Mouse (Mus musculus): Measurements from ENCODE around the gene Hist1h2bg. TPM values are rescaled to one million over a fixed set of nuclear protein-coding genes. Genes with fewer than 3 reads are reported as not detected.
"Not testable (repeated sequence)": the region's sequence is repeated elsewhere in the genome, so short reads cannot be mapped to it uniquely, and the experiment has no call there.

Hist1h2bg gene
- polyA plus RNA-seq, 1 experiment from 2014 or later, result 11.4 TPM

DNA sequence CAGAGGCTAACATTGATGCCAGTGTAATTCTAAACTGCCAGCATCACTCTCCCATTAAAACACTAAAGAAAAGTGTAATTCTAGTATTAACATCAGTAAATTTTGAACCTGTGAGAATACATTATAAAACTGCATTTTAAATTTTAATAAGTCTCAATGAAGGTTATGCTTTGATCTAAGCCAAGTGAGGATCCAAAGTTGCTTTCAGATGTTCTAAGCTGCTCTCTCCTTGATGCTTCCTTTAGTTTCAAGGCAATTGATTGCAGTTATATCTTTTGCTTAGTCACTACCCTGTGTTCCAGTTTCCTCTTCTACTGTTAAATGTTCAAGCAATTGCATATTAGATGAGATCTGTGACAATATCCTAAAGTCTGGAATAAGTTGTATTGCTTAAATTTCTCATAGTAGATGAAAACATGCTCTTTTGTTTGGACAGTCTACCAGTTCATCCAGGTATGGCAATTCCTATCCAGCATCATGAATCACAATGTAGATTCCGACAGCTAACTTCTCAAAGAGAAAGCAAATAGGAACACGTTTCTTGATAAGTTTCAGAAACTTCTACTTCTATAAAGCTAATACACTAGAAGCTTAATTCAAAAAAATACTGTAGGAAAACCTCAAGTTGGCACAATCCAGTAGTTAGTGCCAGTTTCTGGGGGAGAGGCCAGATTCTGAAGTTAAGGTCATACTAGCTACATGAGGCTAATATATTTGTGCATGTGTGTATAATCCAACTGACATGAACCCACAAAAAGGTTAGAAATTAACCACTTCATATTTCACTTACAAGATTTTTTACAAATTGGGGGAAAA is 1.2 kb downstream of the Hist1h2bg start:
- H3K4me1 ChIP-seq, result peaks cover 19% of the 10 kb centered on the region; the same call in 1 of the 2 replicates
- peak overlapping the region; percentile 72 for H3K9ac ChIP-seq
- peak overlapping the region; percentile 74 for H3K4me2 ChIP-seq (replicated peaks)
- ATAC-seq (ENCODE audit: insufficient number of reproducible peaks, insufficient read depth, low FRiP score, low TSS enrichment), result no peak
- no peaks in the 10 kb centered on the region for H3K9me3 ChIP-seq
- WGBS, result 37% methylated on average over 2 of the region's 2 CpGs
- peak overlapping the region; percentile 96 for H3K27ac ChIP-seq
- no peaks in the 10 kb centered on the region for H3K27me3 ChIP-seq
- no peaks in the 10 kb centered on the region for H3K36me3 ChIP-seq
- peak overlapping the region; percentile 52 for H3K4me3 ChIP-seq

DNA sequence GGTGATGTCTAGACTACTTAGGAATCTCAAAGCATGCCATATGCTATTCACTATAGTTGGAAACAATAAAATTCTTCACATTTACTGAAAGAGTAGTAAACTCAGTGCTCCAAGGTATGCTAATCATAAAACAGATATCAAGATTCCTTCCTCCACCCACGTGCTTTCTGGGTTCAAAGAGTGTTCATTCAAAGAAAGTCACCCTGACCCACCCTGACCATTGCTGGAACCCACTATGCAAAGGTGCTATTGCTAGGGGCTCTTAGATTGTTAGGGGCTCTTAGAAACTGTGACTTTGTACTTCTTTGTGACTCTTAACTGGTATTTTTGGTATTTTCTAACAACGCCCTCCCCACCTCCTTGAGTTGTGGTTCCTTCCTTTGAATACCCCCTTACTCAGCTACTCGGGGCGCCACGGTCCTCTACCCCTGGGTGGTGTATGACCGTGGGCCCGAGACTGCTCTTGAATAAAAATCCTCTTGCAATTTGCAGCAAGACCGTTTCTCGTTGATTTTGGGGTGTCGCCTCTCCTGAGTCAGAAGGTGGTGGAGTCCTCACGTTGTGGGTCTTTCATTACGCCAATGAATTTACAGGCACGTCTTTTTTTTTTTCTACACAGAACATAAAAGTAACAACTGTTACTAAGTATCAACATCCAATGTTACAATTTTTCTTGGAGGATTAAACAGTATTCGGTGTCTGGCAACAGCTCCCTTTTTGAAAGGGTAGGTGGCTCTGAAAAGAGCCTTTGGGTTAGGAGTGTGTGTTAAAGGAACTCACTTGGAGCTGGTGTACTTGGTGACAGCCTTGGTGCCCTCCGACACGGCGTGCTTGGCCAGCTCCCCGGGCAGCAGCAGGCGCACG is 2.1 kb downstream of the Hist1h2bg start:
- not testable (repeated sequence) for H3K36me3 ChIP-seq; H3K27me3 ChIP-seq; H3K9me3 ChIP-seq; ATAC-seq (ENCODE audit: insufficient number of reproducible peaks, insufficient read depth, low FRiP score, low TSS enrichment)
- 9% methylated on average over 20 of the region's 20 CpGs for whole genome bisulfite sequencing
- Histone ChIP-seq H3K9ac (peak overlapping the region; percentile 72), H3K4me2 (replicated peaks) (peak overlapping the region; percentile 74), H3K4me1 (peaks cover 19% of the 10 kb centered on the region; the same call in 1 of the 2 replicates), H3K4me3 (peak overlapping the region; percentile 52), H3K27ac (peak overlapping the region; percentile 96)

DNA sequence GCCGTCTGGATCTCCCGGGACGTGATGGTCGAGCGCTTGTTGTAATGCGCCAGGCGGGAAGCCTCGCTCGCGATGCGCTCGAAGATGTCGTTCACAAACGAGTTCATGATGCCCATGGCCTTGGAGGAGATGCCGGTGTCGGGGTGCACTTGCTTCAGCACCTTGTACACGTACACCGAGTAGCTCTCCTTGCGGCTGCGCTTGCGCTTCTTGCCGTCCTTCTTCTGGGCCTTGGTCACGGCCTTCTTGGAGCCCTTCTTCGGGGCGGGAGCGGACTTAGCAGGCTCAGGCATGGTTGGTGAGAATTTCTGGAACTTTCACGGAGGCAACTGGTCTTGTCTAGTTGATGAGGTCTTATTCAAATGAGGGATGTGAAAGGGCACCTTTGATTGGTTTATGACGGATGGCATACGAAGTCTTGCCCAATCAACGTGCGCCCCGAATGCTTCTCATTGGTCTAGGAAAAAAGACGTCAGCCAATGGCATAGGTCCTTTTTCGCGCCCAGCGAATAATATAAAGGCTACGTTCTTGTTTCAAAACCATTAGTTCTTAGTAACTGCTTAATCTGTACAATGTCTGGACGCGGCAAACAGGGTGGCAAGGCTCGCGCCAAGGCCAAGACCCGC is 2.8 kb downstream of the Hist1h2bg start, which contains the start of the genes Hist1h2bf and Hist1h2ad:
Gene Hist1h2bf, minus strand, starts transcription at position 299 of the 627 bp plus-strand sequence.
Gene Hist1h2ad, plus strand, starts transcription at position 484 of the 627 bp plus-strand sequence.
- H3K9me3 ChIP-seq, H3K36me3 ChIP-seq, H3K27me3 ChIP-seq: not testable (repeated sequence)
- H3K9ac ChIP-seq, result peak within 1 kb of the TSS; percentile 72
- H3K4me2 ChIP-seq (replicated peaks), result peak within 1 kb of the TSS; percentile 75
- ATAC-seq (ENCODE audit: insufficient number of reproducible peaks, insufficient read depth, low FRiP score, low TSS enrichment), result peak; percentile 91
- peaks cover 19% of the 10 kb centered on the region; the same call in 1 of the 2 replicates for H3K4me1 ChIP-seq
- H3K4me3 ChIP-seq, result peak within 1 kb of the TSS; percentile 52
- H3K27ac ChIP-seq, result peak within 1 kb of the TSS; percentile 96
- under 1% methylated on average over 42 of the region's 42 CpGs for WGBS

DNA sequence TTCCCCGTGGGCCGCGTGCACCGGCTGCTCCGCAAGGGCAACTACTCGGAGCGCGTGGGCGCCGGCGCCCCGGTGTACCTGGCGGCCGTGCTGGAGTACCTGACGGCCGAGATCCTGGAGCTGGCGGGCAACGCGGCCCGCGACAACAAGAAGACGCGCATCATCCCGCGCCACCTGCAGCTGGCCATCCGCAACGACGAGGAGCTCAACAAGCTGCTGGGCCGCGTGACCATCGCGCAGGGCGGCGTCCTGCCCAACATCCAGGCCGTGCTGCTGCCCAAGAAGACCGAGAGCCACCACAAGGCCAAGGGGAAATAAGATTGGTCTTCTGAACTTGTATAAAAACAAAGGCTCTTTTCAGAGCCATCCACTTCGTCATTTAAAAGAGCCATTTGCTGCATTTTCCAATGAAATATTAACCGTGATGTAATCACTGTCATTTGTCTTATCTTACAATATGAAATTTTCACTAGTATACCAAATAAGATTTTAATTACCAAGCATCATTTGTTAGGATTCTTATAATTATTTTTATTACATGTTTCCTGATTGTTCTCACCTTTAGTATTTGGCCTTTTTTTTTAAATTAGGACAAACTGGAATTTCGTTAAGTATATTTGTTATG is 3.5 kb downstream of the Hist1h2bg start:
- peak overlapping the region; percentile 58; the same call in 1 of the 2 replicates for H3K9ac ChIP-seq
- WGBS, result under 1% methylated on average over 13 of the region's 39 CpGs

DNA sequence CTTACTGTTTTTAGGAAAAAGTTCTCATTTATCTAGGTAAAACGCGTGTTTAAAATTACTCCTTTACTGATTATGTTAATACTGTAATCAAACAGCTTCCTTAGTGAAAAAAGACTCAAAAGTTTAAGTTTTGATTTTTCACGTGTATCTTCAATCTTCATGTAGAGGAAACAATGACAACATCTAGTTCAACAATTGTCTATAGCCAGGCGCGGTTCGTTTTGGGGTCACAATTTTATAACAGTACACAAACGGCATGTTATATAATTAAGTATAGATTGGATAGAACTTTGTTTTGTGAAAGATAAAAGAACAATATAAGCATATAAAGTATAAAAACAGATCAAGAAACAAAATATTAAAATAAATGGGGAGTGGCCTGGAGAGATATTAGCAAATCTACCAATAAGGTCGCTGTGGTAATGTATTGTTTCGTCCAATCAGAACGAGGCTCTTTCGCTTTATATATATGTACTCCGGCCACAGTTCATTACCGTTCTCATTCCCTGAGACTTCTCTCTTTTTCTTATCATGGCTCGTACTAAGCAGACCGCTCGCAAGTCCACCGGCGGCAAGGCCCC is 4.2 kb downstream of the Hist1h2bg start, which contains the start of gene Hist1h3d:
Gene Hist1h3d, plus strand, starts transcription at position 493 of the 581 bp plus-strand sequence.
- WGBS, result under 1% methylated on average over 18 of the region's 18 CpGs

More for the DNA sequence above, 3.5 kb downstream of the Hist1h2bg start:
- peaks cover 19% of the 10 kb centered on the region; the same call in 1 of the 2 replicates for H3K4me1 ChIP-seq
- H3K36me3 ChIP-seq; ATAC-seq (ENCODE audit: insufficient number of reproducible peaks, insufficient read depth, low FRiP score, low TSS enrichment); H3K9me3 ChIP-seq; H3K27me3 ChIP-seq: not testable (repeated sequence)
- peak overlapping the region; percentile 75 for H3K4me2 ChIP-seq (replicated peaks)
- H3K27ac ChIP-seq, result peak overlapping the region; percentile 96
- peak overlapping the region; percentile 52 for H3K4me3 ChIP-seq

DNA sequence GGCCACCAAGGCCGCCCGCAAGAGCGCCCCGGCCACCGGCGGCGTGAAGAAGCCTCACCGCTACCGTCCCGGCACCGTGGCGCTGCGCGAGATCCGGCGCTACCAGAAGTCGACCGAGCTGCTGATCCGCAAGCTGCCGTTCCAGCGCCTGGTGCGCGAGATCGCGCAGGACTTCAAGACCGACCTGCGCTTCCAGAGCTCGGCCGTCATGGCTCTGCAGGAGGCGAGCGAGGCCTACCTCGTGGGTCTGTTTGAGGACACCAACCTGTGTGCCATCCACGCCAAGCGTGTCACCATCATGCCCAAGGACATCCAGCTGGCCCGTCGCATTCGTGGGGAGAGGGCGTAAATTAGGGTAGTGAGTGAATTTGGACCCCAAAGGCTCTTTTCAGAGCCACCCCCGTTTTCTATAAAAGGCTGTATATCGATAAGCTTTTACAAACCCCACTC is 4.7 kb downstream of the Hist1h2bg start:
- not testable (repeated sequence) for H3K36me3 ChIP-seq; ATAC-seq (ENCODE audit: insufficient number of reproducible peaks, insufficient read depth, low FRiP score, low TSS enrichment)
- WGBS, result 0% methylated on average over 8 of the region's 40 CpGs

More for the DNA sequence above, 4.2 kb downstream of the Hist1h2bg start, which contains the start of gene Hist1h3d:
- peak; percentile 58; the same call in 1 of the 2 replicates for ATAC-seq (ENCODE audit: insufficient number of reproducible peaks, insufficient read depth, low FRiP score, low TSS enrichment)
- peak within 1 kb of the TSS; percentile 51 for H3K4me3 ChIP-seq
- no peaks in the 10 kb centered on the region for H3K36me3 ChIP-seq
- H3K27me3 ChIP-seq, result no peaks in the 10 kb centered on the region
- H3K27ac ChIP-seq, result peak within 1 kb of the TSS; percentile 90
- H3K9ac ChIP-seq, result peak within 1 kb of the TSS; percentile 60
- peaks cover 15% of the 10 kb centered on the region; the same call in 1 of the 2 replicates for H3K4me1 ChIP-seq
- no peaks in the 10 kb centered on the region for H3K9me3 ChIP-seq
- peak within 1 kb of the TSS; percentile 75 for H3K4me2 ChIP-seq (replicated peaks)

DNA sequence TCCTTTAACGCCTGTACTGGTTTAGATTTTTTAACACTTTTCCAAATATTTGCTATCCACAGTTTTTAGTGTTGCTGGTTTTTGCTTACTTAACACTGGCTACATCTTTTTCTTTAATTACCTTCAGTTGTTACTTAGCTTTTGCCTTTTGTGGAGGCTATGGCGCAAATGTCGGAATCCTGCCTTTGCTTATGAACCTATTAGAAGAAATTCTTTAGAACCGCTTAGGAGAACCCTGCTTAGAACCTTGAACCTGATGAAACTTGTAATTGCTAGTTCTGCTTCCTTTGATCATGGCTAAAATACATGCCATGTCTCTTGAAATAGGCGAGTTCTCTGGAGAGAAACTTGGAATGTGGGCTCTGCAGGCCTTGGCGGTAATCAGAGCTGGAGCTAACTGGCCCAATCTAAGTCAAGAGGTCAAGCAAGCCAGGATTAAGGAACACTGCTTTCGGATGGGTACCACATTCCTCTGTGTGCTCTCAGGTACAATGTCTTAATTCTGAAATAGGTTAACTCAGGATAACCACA is 5.2 kb downstream of the Hist1h2bg start:
- Histone ChIP-seq H3K9me3 (no peaks in the 10 kb centered on the region), H3K9ac (peak overlapping the region; percentile 60), H3K27ac (peak overlapping the region; percentile 89), H3K4me2 (replicated peaks) (peak overlapping the region; percentile 75), H3K4me3 (peak overlapping the region; percentile 51), H3K4me1 (peaks cover 15% of the 10 kb centered on the region; the same call in 1 of the 2 replicates), H3K27me3 (no peaks in the 10 kb centered on the region), H3K36me3 (no peaks in the 10 kb centered on the region)
- ATAC-seq (ENCODE audit: insufficient number of reproducible peaks, insufficient read depth, low FRiP score, low TSS enrichment), result no peak
- 3% methylated on average over 7 of the region's 7 CpGs for WGBS

More for the DNA sequence above, 4.7 kb downstream of the Hist1h2bg start:
- Histone ChIP-seq H3K9ac (peak overlapping the region; percentile 60), H3K4me2 (replicated peaks) (peak overlapping the region; percentile 75), H3K4me3 (peak overlapping the region; percentile 51), H3K4me1 (peaks cover 15% of the 10 kb centered on the region; the same call in 1 of the 2 replicates), H3K27ac (peak overlapping the region; percentile 89)
- H3K27me3 ChIP-seq, H3K9me3 ChIP-seq: not testable (repeated sequence)

DNA sequence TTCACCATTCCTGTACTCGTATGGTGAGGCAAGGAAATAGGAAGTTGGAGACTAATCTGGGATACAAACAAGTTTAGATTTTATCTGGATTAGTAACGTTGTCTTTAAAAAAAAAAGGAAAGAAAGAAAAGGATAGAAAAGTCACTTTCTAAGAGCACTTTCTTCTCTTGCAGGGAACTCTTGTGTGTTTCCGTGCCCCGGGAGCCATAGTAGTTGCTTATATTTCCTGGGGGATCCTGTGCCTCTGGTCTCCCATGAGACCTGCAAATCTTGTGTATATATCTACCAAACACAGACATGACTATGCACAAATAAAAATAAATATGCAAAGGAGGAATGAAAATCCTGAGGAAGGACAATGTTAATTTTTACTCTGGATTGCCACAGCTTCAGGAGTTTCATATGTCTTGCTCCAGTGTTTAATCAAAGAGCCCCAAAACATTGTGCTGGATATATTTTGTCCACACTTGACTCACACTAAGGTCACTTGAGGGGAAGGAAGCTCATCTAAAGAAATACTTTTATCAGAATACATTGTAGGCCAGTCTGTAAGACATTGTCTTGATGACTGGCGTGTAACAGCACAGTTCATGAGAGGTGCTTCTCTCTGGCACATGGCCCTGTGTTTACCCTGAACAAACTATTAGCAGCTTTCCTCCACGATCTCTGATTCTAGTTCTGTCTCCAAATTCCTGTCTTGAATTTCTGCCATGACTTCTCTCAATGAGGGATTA is 5.9 kb downstream of the Hist1h2bg start:
- H3K27me3 ChIP-seq, result no peaks in the 10 kb centered on the region
- H3K36me3 ChIP-seq, result no peaks in the 10 kb centered on the region
- H3K4me2 ChIP-seq (replicated peaks), result peak overlapping the region; percentile 75
- 40% methylated on average over 6 of the region's 6 CpGs for WGBS
- H3K9ac ChIP-seq, result peak overlapping the region; percentile 60
- H3K4me1 ChIP-seq, result peaks cover 18% of the 10 kb centered on the region; the same call in 1 of the 2 replicates
- peak overlapping the region; percentile 89 for H3K27ac ChIP-seq
- no peaks in the 10 kb centered on the region for H3K9me3 ChIP-seq
- ATAC-seq (ENCODE audit: insufficient number of reproducible peaks, insufficient read depth, low FRiP score, low TSS enrichment), result no peak
- peak overlapping the region; percentile 51 for H3K4me3 ChIP-seq

DNA sequence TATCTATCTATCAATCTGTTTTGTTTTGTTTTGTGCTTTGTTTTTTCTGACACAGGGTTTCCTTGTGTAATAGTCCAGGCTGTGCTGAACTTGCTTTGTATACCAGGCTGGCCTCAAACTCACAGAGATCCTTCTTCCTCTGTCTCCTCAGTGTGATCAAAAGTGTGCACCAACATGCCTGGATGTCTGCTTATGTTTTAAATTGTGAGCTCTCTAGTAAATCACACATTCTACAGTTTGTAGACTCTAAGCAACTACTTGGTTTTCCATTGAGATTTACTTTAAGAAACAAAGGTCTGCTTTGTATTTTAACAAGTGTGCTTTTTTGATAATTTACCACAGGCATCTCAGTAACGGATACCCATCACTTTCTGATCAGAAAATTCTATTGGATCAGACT is 6.6 kb downstream of the Hist1h2bg start:
- no peak overlapping the region for H3K4me2 ChIP-seq (replicated peaks)
- no peak overlapping the region for H3K9ac ChIP-seq
- peaks cover 19% of the 10 kb centered on the region for H3K4me1 ChIP-seq
- 85% methylated on average over 1 of the region's 1 CpGs for WGBS
- H3K27me3 ChIP-seq, result no peaks in the 10 kb centered on the region
- no peaks in the 10 kb centered on the region for H3K9me3 ChIP-seq
- no peaks in the 10 kb centered on the region for H3K36me3 ChIP-seq
- H3K27ac ChIP-seq, result no peak overlapping the region
- ATAC-seq (ENCODE audit: insufficient number of reproducible peaks, insufficient read depth, low FRiP score, low TSS enrichment), result no peak
- no peak overlapping the region for H3K4me3 ChIP-seq

Measured in embryonic facial prominence, embryonic 12.5 days (tissue).